Mouse (Mus musculus) stomach, embryonic 15.5 days (tissue): Measurements from ENCODE around the gene Mlh1. TPM values are rescaled to one million over a fixed set of nuclear protein-coding genes. Genes with fewer than 3 reads are reported as not detected.

ENCODE experiments used
- ATAC-seq: fragments of 200-750 bp; cut with Nextera tagmentation; 2 replicates; pipeline ENCODE4 v1.8.0; 2017; ENCODE audit warnings: low read depth, moderate number of reproducible peaks, moderate TSS enrichment; ENCODE audit not compliant: insufficient read depth, low FRiP score
- H3K27ac ChIP-seq: fragments of 300-500 bp; sonication (generic); 2 replicates; pipeline ENCODE4 v1.5.1; 2015; ENCODE audit warnings: mild to moderate bottlenecking, inconsistent platforms
- H3K27me3 ChIP-seq: fragments of 300-500 bp; sonication (generic); replicated peaks from 2 replicates; pipeline ENCODE4 v1.6.1; 2015; ENCODE audit warnings: inconsistent platforms
- H3K36me3 ChIP-seq: fragments of 300-500 bp; sonication (generic); 2 replicates; pipeline ENCODE4 v1.6.1; 2015; ENCODE audit warnings: inconsistent platforms
- H3K4me1 ChIP-seq: fragments of 300-500 bp; sonication (generic); 2 replicates; pipeline ENCODE4 v1.6.1; 2015; ENCODE audit warnings: inconsistent platforms
- H3K4me2 ChIP-seq: fragments of 300-500 bp; sonication (generic); 2 replicates; pipeline ENCODE4 v1.6.1; 2015; ENCODE audit warnings: mild to moderate bottlenecking, inconsistent platforms
- H3K4me3 ChIP-seq: fragments of 300-500 bp; sonication (generic); replicated peaks from 2 replicates; pipeline ENCODE4 v1.5.1; 2015; ENCODE audit warnings: inconsistent platforms
- H3K9ac ChIP-seq: fragments of 300-500 bp; sonication (generic); 2 replicates; pipeline ENCODE4 v1.6.1; 2015; ENCODE audit warnings: inconsistent platforms
- H3K9me3 ChIP-seq: fragments of 300-500 bp; sonication (generic); 2 replicates; pipeline ENCODE4 v1.6.1; 2016; ENCODE audit warnings: inconsistent platforms
- WGBS: fragments of 180-500 bp; shearing (Covaris S2); methylation state at CpG from one replicate; pipeline ENCODE4 v1.1.7; 2015; 5-methylcytosine and 5-hydroxymethylcytosine counted together
- polyA plus RNA-seq: library from polyadenylated mRNA; unstranded; fragments of >200 nt; fragmentation: Nextera tagmentation; extraction: Ambion mirVana; gene quantifications from 2 replicates; pipeline ENCODE4 v1.2.1, GENCODE M21; 2015

The Mlh1 gene
- polyA plus RNA-seq, 1 experiment from 2014 or later, result 36.8 TPM

DNA sequence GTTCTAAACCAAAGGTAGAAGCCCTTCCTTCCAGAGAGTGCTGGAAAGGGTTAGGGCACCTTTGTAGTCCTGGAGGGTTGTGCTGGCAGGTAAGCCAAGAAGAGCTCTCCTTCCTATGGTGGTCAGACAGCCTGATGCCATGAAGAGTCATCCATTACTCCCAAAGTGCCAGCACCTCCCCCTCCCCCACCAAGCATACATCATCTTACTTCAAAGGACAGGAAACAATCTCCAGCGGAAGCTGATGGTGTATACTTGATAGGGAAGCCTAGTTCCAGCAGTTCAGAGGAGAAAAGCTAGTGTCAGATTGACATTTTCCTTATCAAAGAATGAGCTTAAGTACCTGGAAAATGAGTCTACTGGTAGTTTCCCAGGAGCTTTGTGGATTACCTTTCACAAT is 3.6 kb upstream of the Mlh1 start:
- Histone ChIP-seq H3K27ac (no peak overlapping the region), H3K27me3 (no peaks in the 10 kb centered on the region), H3K4me1 (peaks cover 25% of the 10 kb centered on the region), H3K4me3 (peak overlapping the region; percentile 18), H3K36me3 (peaks cover 8% of the 10 kb centered on the region; the same call in 1 of the 2 replicates), H3K9ac (no peak overlapping the region), H3K9me3 (no peaks in the 10 kb centered on the region), H3K4me2 (peak overlapping the region; percentile 64)
- ATAC-seq, result no peak
- 25% methylated on average over 1 of the region's 1 CpGs for WGBS

DNA sequence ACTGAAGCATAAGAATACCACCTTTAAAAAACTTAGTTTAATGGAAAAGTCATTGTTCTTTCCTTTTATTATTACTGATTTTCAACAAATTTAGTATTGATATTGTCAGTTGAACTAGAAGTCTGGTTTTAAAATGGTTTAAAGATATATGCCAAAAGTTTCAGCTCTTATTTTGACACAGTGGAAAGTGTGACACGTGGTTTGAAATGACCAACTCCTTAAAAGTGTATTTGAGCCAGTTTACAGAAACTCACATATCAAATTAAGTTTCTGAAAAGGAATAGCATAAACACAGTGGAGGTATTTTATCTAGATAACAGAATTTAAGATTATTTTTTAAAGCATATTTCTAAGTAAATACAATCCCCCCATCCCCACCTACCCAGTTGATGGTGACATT is 2.4 kb upstream of the Mlh1 start:
- Histone ChIP-seq H3K27ac (no peak overlapping the region), H3K9ac (no peak overlapping the region), H3K9me3 (no peaks in the 10 kb centered on the region), H3K4me3 (no peak overlapping the region), H3K4me2 (peak overlapping the region; percentile 64), H3K36me3 (peaks cover 5% of the 10 kb centered on the region; the same call in 1 of the 2 replicates), H3K4me1 (peaks cover 25% of the 10 kb centered on the region), H3K27me3 (no peaks in the 10 kb centered on the region)
- no peak for ATAC-seq
- WGBS, result 73% methylated on average over 1 of the region's 1 CpGs

DNA sequence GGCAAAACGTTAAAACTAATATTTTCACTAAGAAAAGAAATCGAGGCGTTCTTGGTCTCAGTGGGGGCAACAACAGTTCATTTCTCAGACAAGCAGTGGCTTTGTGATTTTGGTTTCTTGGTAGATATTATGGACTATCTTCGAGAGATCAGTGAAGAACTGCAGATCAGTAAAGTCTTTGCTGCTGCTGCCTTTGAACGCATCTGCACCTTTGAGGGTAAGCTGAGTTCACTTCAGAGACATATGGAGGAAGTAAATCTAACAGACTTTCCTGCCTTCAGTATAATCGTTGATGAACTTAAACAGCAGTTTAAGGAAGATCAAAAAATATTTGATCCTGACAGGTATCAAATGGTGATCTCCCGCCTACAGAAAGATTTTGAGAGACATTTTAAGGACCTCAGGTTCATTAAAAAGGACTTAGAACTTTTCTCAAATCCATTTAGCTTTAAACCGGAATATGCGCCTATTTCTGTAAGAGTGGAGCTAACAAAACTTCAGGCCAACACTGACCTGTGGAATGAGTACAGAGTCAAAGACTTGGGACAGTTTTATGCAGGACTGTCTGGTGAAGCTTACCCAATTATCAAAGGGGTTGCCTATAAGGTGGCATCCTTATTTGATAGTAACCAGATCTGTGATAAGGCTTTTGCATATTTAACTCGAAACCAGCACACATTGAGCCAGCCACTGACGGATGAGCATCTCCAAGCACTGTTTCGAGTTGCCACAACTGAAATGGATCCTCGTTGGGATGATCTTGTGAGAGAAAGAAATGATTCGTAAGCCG is 1.6 kb upstream of the Mlh1 start:
- Histone ChIP-seq H3K9ac (0 out of 2 replicates have a peak overlapping the region, but pooled peaks have one; percentile 87), H3K4me1 (peaks cover 25% of the 10 kb centered on the region), H3K27ac (no peak overlapping the region), H3K27me3 (no peaks in the 10 kb centered on the region), H3K9me3 (no peaks in the 10 kb centered on the region), H3K4me2 (peak overlapping the region; percentile 64), H3K4me3 (peak overlapping the region; percentile 76), H3K36me3 (peaks cover 2% of the 10 kb centered on the region; the same call in 1 of the 2 replicates)
- WGBS, result 58% methylated on average over 15 of the region's 15 CpGs
- no peak for ATAC-seq

DNA sequence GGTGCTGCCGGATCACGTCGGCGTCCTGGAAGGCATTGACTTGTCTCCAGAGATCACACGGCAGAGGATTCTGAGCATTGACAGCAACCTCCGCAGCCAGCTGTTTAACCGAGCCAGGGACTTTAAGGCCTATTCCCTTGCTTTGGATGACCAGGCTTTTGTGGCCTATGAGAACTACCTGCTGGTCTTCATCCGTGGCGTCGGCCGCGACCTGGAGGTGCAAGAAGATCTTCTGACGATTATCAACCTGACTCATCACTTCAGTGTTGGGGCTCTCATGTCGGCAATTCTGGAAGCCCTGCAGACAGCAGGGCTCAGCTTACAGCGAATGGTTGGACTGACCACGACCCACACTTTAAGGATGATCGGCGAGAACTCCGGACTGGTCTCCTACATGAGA is 765 bp upstream of the Mlh1 start:
- Histone ChIP-seq H3K27me3 (no peaks in the 10 kb centered on the region), H3K36me3 (no peaks in the 10 kb centered on the region), H3K4me1 (peaks cover 25% of the 10 kb centered on the region), H3K4me3 (peak overlapping the region; percentile 76), H3K9me3 (no peaks in the 10 kb centered on the region), H3K9ac (peak overlapping the region; percentile 87), H3K4me2 (peak overlapping the region; percentile 64), H3K27ac (peak overlapping the region; percentile 96)
- WGBS, result 8% methylated on average over 19 of the region's 19 CpGs
- no peak for ATAC-seq

DNA sequence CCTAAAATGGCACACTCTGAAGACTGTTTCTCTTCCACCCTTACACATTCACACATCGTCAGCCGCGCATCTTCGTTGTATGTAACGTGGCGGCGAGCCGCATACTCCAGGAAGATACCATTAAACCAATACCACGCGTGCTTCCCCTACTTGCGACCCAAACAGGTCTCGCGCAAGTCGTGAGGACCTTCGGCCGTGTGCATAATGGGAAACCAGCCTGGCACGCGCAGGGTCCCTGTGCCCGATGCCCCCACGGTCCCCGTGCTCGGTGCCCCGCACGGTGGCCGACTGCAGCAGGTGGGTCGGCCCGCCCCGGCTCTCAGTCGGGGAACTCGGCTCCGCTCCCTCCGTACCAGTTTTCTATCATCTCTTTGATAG is 546 bp downstream of the Mlh1 start:
- under 1% methylated on average over 32 of the region's 32 CpGs for WGBS

DNA sequence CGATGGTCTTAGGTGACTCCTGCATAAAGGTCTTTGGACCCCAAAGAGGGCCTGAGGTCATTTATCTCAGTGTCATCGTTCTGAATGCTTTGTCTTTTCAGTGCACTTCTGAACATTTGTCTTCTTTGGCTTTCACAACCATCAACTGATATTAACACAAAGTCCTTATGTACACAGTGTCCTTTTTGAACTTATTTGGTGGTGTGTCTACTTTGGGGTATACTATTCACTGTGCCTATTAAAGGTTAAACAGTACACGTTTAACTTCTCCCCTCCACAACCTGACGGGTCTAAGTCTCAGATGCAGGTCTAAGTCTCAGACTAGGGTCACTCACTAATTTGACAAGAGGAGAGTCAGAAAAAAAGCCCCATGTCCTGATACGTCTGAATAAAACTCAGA is 985 bp downstream of the Mlh1 start:
- no peaks in the 10 kb centered on the region for H3K36me3 ChIP-seq
- H3K4me2 ChIP-seq, result peak overlapping the region; percentile 51
- H3K27me3 ChIP-seq, result no peaks in the 10 kb centered on the region
- 5% methylated on average over 5 of the region's 5 CpGs for WGBS
- peak overlapping the region; percentile 56; the same call in 1 of the 2 replicates for H3K9ac ChIP-seq
- H3K4me3 ChIP-seq, result peak overlapping the region; percentile 76
- ATAC-seq, result no peak
- peaks cover 22% of the 10 kb centered on the region for H3K4me1 ChIP-seq
- no peaks in the 10 kb centered on the region for H3K9me3 ChIP-seq
- peak overlapping the region; percentile 94; the same call in 1 of the 2 replicates for H3K27ac ChIP-seq

More for the DNA sequence above, 546 bp downstream of the Mlh1 start:
- Histone ChIP-seq H3K36me3 (no peaks in the 10 kb centered on the region), H3K4me1 (peaks cover 22% of the 10 kb centered on the region), H3K9ac (peak overlapping the region; percentile 56), H3K27ac (peak overlapping the region; percentile 94), H3K4me2 (peak overlapping the region; percentile 51), H3K9me3 (no peaks in the 10 kb centered on the region), H3K4me3 (peak overlapping the region; percentile 76), H3K27me3 (no peaks in the 10 kb centered on the region)
- peak; percentile 23 for ATAC-seq

DNA sequence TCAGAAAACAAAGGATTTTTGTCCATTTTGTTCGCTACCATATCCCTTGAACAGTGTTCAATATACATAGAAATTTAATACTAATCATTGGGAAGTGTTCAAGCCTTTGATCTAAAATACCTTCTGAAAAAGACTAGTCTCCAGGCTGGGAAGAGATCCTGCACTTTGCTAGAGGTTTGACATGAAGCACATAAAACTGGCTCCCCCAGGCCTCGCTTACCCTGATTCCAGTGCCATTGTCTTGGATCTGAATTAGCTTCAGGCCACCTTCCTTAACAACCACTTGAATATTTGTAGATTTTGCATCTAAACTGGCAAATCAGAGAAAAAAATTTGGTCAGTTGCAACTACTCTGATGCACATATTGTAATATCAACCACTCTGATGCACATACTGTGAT is 3.6 kb downstream of the Mlh1 start:
- WGBS, result 94% methylated on average over 2 of the region's 2 CpGs
- H3K27ac ChIP-seq, result no peak overlapping the region
- no peak overlapping the region for H3K4me2 ChIP-seq
- no peak overlapping the region for H3K9ac ChIP-seq
- no peak for ATAC-seq
- no peaks in the 10 kb centered on the region for H3K27me3 ChIP-seq
- H3K36me3 ChIP-seq, result no peaks in the 10 kb centered on the region
- H3K4me3 ChIP-seq, result no peak overlapping the region
- 0 out of 2 replicates have a peak, but pooled peaks cover 5% of the 10 kb centered on the region for H3K4me1 ChIP-seq
- H3K9me3 ChIP-seq, result no peaks in the 10 kb centered on the region

DNA sequence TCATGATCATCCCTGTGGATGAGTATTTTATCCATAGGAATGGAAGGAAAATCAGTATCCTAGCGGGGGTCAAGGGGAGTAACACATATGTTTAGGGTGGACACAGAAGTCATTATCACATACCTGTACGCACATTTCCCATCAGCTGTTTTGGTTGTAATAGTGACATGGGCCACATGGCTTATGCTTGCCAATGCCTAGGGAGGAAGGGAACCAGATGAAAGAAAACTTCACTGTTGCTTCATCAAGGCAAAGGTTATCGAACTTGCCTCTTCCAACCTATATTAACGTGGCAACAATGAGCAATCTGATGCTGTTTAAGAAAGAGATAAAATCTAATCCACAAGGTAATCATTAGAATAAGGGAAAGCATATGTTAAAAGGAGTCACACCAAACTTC is 10.2 kb downstream of the Mlh1 start:
- H3K9me3 ChIP-seq, result no peaks in the 10 kb centered on the region
- no peaks in the 10 kb centered on the region for H3K27me3 ChIP-seq
- no peak overlapping the region for H3K9ac ChIP-seq
- H3K4me2 ChIP-seq, result no peak overlapping the region
- ATAC-seq, result no peak
- WGBS, result 91% methylated on average over 4 of the region's 4 CpGs
- H3K4me1 ChIP-seq, result no peaks in the 10 kb centered on the region
- H3K36me3 ChIP-seq, result peaks cover 13% of the 10 kb centered on the region; the same call in 1 of the 2 replicates
- no peak overlapping the region for H3K4me3 ChIP-seq
- H3K27ac ChIP-seq, result no peak overlapping the region

DNA sequence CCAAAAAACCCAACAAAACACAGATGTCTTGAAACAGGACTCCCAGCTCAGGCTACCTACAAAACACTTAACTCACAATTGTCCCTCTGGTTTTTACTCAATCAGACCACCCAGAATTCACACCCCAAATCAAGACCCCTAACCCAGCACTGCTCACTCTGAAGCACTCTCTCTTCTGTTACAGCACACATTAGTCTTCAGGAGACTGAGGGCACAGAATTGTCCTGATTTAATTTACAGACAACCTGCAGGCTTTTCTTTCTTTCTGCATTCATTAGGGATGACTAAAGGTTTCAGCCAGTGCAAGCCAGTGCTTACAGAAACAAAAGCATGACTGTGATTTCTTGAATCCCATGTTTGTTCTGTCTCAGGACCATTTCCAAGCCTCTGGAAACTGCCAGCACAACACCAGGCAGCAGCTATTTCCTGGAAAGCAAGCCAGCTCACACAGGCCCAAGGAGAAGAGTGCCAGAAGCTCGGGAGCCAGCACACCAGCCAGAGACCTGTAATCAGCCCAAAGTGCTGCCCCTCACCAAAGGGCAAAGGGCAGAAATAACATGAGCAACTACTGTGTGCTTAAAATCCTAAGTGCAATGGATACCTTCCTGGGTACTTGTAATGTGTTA is 11.1 kb downstream of the Mlh1 start:
- Histone ChIP-seq H3K27me3 (no peaks in the 10 kb centered on the region), H3K9me3 (no peaks in the 10 kb centered on the region), H3K27ac (no peak overlapping the region), H3K9ac (no peak overlapping the region), H3K4me1 (no peaks in the 10 kb centered on the region), H3K4me2 (no peak overlapping the region), H3K36me3 (peaks cover 18% of the 10 kb centered on the region; the same call in 1 of the 2 replicates), H3K4me3 (no peak overlapping the region)
- no peak for ATAC-seq
- 28% methylated on average over 1 of the region's 1 CpGs for WGBS

DNA sequence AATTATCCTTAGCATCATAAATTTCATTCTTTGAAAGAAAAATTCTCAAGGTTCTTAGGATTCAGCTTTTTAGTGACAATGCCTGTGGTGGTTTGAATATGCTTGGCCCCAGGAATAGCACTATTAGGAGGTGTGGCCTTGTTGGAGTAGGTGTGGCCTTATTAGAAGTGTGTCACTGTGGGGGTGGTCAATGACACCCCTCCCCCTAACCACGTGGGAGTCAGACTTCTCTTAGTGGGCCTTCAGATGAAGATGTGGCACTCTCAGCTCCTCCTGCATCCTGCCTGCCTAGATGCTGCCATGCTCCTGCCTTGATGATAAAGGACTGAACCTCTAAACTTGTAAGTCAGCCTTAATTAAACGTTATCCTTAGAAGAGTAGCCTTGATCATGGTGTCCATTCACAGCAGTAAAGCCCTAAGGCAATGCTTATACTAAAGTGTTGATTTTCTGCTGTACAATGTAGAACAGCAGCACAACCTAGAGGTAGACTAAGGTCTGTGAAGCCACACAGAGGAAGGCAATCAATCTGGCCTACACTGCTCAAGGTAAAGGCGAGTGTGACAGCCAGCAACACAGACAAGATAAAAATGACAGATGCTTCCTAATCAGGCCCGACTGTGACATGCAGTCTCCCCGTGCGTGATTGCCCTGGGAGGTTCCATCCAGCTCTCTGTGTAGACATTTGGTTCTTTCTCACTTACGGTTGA is 19.3 kb downstream of the Mlh1 start:
- peaks cover 50% of the 10 kb centered on the region for H3K36me3 ChIP-seq
- no peak overlapping the region for H3K4me2 ChIP-seq
- no peak overlapping the region for H3K27ac ChIP-seq
- H3K27me3 ChIP-seq, result no peaks in the 10 kb centered on the region
- no peak for ATAC-seq
- no peaks in the 10 kb centered on the region for H3K4me1 ChIP-seq
- WGBS, result 66% methylated on average over 7 of the region's 7 CpGs
- no peak overlapping the region for H3K4me3 ChIP-seq
- no peaks in the 10 kb centered on the region for H3K9me3 ChIP-seq
- H3K9ac ChIP-seq, result no peak overlapping the region

DNA sequence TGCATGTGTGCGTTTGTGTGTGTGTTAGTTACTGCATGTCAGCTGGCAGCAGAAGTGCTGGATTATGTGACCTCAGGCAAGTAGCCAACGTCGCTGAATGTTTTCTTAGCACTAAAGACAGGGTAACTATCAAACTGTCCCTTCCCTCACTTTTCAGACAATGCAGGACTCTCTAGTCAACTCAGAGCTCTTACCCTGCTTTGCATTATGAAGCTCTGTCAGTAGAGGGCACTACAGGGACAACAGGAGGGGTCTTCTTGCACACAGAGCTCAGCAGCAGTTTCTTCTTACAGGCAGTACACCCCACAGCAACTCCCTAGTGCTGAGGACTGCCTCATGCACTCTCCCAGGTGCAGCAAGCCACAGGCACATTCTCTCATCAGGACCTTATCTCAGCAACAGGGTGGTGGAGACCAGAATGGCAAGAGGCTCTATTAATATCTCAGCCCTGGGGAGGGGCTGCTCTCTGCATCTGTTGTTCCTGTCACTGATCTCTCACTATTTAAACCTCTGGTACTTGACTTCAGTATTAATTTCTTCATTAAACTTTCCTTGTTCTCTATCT is 23.8 kb downstream of the Mlh1 start:
- Histone ChIP-seq H3K36me3 (peaks cover 40% of the 10 kb centered on the region), H3K9ac (no peak overlapping the region), H3K27ac (no peak overlapping the region), H3K27me3 (no peaks in the 10 kb centered on the region), H3K4me1 (no peaks in the 10 kb centered on the region), H3K4me3 (no peak overlapping the region), H3K9me3 (no peaks in the 10 kb centered on the region), H3K4me2 (no peak overlapping the region)
- 88% methylated on average over 3 of the region's 3 CpGs for WGBS
- no peak for ATAC-seq
